Mouse (Mus musculus) myocyte (in vitro differentiated cells): ENCODE measurements at regions not wholly inside any gene's neighbourhood (a gene's known extent, or its start where the extent isn't known, plus 50 kb on each side); places are given as distances from the start of the nearest gene placed in this dataset.

Experiments
- H3K27me3 ChIP-seq: one replicate; pipeline ENCODE4 v1.6.1; 2011; ENCODE audit not compliant: control insufficient read depth, insufficient read depth, insufficient read length
- H3K36me3 ChIP-seq: one replicate; pipeline ENCODE4 v1.6.1; 2011; ENCODE audit not compliant: control insufficient read depth, insufficient read depth
- H3K4me2 ChIP-seq: one replicate; pipeline ENCODE4 v1.6.1; 2011; ENCODE audit warnings: low read depth, control low read depth
- H3K4me3 ChIP-seq: one replicate; pipeline ENCODE4 v1.5.1; 2011; ENCODE audit warnings: mild to moderate bottlenecking, control low read depth, moderate library complexity
- H3K79me2 ChIP-seq: one replicate; pipeline ENCODE4 v1.6.1; 2011; ENCODE audit not compliant: control insufficient read depth, insufficient read depth
- H3ac ChIP-seq: one replicate; pipeline ENCODE4 v1.6.1; 2011; ENCODE audit not compliant: control insufficient read depth, insufficient read length
- CEBPB ChIP-seq: IDR thresholded peaks from 2 replicates; pipeline ENCODE4 v1.6.1; 2011; ENCODE audit warnings: mild to moderate bottlenecking, moderate library complexity; ENCODE audit not compliant: poor library complexity, insufficient read depth, severe bottlenecking
- E2F4 ChIP-seq: IDR thresholded peaks from one replicate; pipeline ENCODE4 v1.6.1; 2011; ENCODE audit warnings: mild to moderate bottlenecking, control low read depth, moderate library complexity; ENCODE audit not compliant: insufficient read depth
- MAX ChIP-seq: IDR thresholded peaks from one replicate; pipeline ENCODE4 v1.6.1; 2011; ENCODE audit warnings: low read depth, mild to moderate bottlenecking, control low read depth
- MYOD1 ChIP-seq, 3 experiments: IDR thresholded peaks; one replicate each; pipeline ENCODE4 v1.6.1; 2011; ENCODE audit warnings: control low read depth in 2 of 3, low read depth in 2 of 3, mild to moderate bottlenecking in 2 of 3, moderate library complexity in 1 of 3; ENCODE audit not compliant: insufficient read length in 2 of 3, control insufficient read depth in 1 of 3
- MYOG ChIP-seq, 3 experiments: IDR thresholded peaks; one replicate each; pipeline ENCODE4 v1.6.1; 2011; ENCODE audit warnings: control low read depth in 2 of 3, low read depth in 2 of 3, mild to moderate bottlenecking in 2 of 3; ENCODE audit not compliant: insufficient read length in 2 of 3, control insufficient read depth in 1 of 3, insufficient read depth in 1 of 3
- POLR2A ChIP-seq: IDR thresholded peaks from one replicate; pipeline ENCODE4 v1.6.1; 2011; ENCODE audit warnings: low read depth, mild to moderate bottlenecking, control low read depth, moderate library complexity; ENCODE audit not compliant: insufficient read length
- POLR2AphosphoS2 ChIP-seq: IDR thresholded peaks from one replicate; pipeline ENCODE4 v1.6.1; 2011; ENCODE audit warnings: low read depth, control low read depth; ENCODE audit not compliant: insufficient read length
- REST ChIP-seq: IDR thresholded peaks from one replicate; pipeline ENCODE4 v1.6.1; 2011; ENCODE audit warnings: mild to moderate bottlenecking, control low read depth, moderate library complexity; ENCODE audit not compliant: insufficient read depth, insufficient read length
- SRF ChIP-seq: IDR thresholded peaks from one replicate; pipeline ENCODE4 v1.6.1; 2011; ENCODE audit warnings: low read depth; ENCODE audit not compliant: control insufficient read depth, insufficient read length
- TCF12 ChIP-seq: IDR thresholded peaks from one replicate; pipeline ENCODE4 v1.6.1; 2011; ENCODE audit warnings: mild to moderate bottlenecking, control low read depth; ENCODE audit not compliant: poor library complexity, insufficient read depth, severe bottlenecking
- TCF3 ChIP-seq: IDR thresholded peaks from one replicate; pipeline ENCODE4 v1.6.1; 2011; ENCODE audit warnings: low read depth, control low read depth; ENCODE audit not compliant: insufficient read length
- USF1 ChIP-seq: IDR thresholded peaks from one replicate; pipeline ENCODE4 v1.6.1; 2011; ENCODE audit warnings: low read depth, mild to moderate bottlenecking, control low read depth, moderate library complexity

DNA sequence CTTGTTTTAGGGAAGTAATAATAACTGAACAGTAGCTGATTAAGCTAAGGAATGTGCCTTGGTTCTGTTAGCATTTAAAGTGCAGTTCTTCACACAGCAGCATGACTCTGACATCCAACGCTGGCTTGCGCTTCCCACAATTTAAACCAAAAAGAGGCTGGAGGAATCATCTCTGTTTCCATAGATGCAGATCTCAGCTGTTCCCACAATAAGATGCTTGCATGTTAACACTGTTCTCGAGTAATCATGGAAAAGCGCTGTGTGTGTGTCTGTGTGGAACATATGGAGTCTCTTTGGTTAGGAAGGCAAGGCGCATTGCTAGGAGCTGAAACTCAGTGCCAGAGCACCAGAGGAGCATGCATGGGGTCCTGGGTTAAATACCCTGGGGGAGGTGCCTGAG, 56.7 kb upstream of the Nudt7 start:
- Histone ChIP-seq H3K36me3 (no peaks in the 10 kb centered on the region), H3K4me2 (no peak overlapping the region), H3K27me3 (no peaks in the 10 kb centered on the region), H3ac (no peak overlapping the region), H3K79me2 (no peaks in the 10 kb centered on the region), H3K4me3 (no peak overlapping the region)
- TF ChIP-seq USF1 (no peak), CEBPB (no peak), SRF (no peak), MYOD1 (IDR thresholded peaks at IDR 0.05; ENCODE audit: control insufficient read depth in 1 of 3, insufficient read length in 2 of 3, low read depth in 2 of 3) (no peak), REST (no peak), TCF12 (no peak), TCF3 (no peak), POLR2AphosphoS2 (no peak)

DNA sequence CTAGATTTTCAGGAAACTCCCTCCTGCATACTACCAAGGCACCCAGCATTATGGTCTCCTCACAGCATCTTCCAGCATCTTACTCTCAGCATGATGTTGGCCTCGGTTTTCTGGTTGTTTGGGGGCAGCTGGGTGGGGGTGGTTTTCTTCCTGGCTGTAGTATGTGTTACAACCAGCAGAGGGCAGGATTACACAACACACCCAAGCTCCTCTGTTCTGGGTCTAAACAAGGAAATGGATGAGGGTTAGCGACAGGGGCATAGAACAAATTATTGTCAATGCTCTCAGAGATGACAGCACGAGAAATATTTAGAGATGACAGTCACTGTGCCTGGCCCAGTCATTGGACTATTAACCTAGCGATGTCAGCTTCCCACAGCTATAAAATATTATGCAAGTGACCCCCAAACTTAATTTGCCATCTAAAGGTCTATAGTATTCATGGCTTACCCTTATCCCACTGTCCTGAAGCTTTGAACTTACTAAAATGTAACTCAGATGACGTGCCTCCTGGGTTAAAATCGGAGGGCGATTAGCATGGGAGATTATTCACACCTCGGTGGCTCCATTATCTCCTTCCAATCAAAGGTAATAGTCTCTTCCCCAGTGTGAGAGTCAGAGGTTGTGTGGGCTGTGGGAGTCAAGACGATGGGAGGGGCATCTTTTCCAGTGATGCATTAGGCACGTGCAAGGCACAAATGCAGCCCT, 52.2 kb upstream of the Nudt7 start:
- H3K4me3 ChIP-seq, result no peak overlapping the region
- H3K79me2 ChIP-seq, result no peaks in the 10 kb centered on the region
- no peak overlapping the region for H3ac ChIP-seq
- no peaks in the 10 kb centered on the region for H3K36me3 ChIP-seq
- H3K4me2 ChIP-seq, result no peak overlapping the region
- no peak for TF ChIP-seq MYOD1 (IDR thresholded peaks at IDR 0.05; ENCODE audit: control insufficient read depth in 1 of 3, insufficient read length in 2 of 3, low read depth in 2 of 3)
- no peak for TF ChIP-seq E2F4
- TF ChIP-seq TCF12, result no peak
- TF ChIP-seq TCF3, result no peak
- no peak for TF ChIP-seq CEBPB
- no peak for TF ChIP-seq MYOG (IDR thresholded peaks at IDR 0.05; ENCODE audit: control insufficient read depth in 1 of 3, insufficient read depth in 1 of 3, insufficient read length in 2 of 3, low read depth in 2 of 3)
- TF ChIP-seq USF1, result no peak
- TF ChIP-seq REST, result no peak
- TF ChIP-seq POLR2A, result no peak
- no peak for TF ChIP-seq MAX
- TF ChIP-seq SRF, result no peak
- TF ChIP-seq POLR2AphosphoS2, result no peak
- no peaks in the 10 kb centered on the region for H3K27me3 ChIP-seq

DNA sequence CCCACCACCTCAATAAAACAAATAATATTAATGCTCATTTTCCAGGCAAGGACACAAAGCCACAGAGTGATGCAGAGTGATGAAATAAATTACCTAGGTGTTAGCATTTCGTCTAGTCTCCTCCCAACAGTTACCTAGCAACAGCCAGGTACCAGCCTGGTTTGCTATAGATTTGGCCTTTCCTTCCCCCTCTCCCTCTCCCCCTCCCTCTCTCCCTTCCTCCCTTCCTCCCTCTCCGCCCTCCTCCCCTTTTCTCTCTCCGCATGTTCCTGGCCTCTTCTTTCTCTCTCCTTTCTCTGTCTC, 51.6 kb upstream of the Nudt7 start:
- no peak overlapping the region for H3K4me2 ChIP-seq
- H3K27me3 ChIP-seq, result no peaks in the 10 kb centered on the region
- no peak for TF ChIP-seq TCF12
- TF ChIP-seq E2F4, result no peak
- TF ChIP-seq MYOD1 (IDR thresholded peaks at IDR 0.05; ENCODE audit: control insufficient read depth in 1 of 3, insufficient read length in 2 of 3, low read depth in 2 of 3), result no peak
- no peaks in the 10 kb centered on the region for H3K36me3 ChIP-seq
- H3K79me2 ChIP-seq, result no peaks in the 10 kb centered on the region
- no peak overlapping the region for H3K4me3 ChIP-seq
- H3ac ChIP-seq, result no peak overlapping the region
